Mouse (Mus musculus) stomach, embryonic 15.5 days (tissue): ENCODE measurements around the gene Mrpl54. TPM values are rescaled to one million over a fixed set of nuclear protein-coding genes. Genes with fewer than 3 reads are reported as not detected.
"Not testable (repeated sequence)": the region's sequence is repeated elsewhere in the genome, so short reads cannot be mapped to it uniquely, and the experiment has no call there.

ENCODE experiments used
- ATAC-seq: fragments of 200-750 bp; cut with Nextera tagmentation; 2 replicates; pipeline ENCODE4 v1.8.0; 2017; ENCODE audit warnings: low read depth, moderate number of reproducible peaks, moderate TSS enrichment; ENCODE audit not compliant: insufficient read depth, low FRiP score
- H3K27ac ChIP-seq: fragments of 300-500 bp; sonication (generic); 2 replicates; pipeline ENCODE4 v1.5.1; 2015; ENCODE audit warnings: mild to moderate bottlenecking, inconsistent platforms
- H3K27me3 ChIP-seq: fragments of 300-500 bp; sonication (generic); replicated peaks from 2 replicates; pipeline ENCODE4 v1.6.1; 2015; ENCODE audit warnings: inconsistent platforms
- H3K36me3 ChIP-seq: fragments of 300-500 bp; sonication (generic); 2 replicates; pipeline ENCODE4 v1.6.1; 2015; ENCODE audit warnings: inconsistent platforms
- H3K4me1 ChIP-seq: fragments of 300-500 bp; sonication (generic); 2 replicates; pipeline ENCODE4 v1.6.1; 2015; ENCODE audit warnings: inconsistent platforms
- H3K4me2 ChIP-seq: fragments of 300-500 bp; sonication (generic); 2 replicates; pipeline ENCODE4 v1.6.1; 2015; ENCODE audit warnings: mild to moderate bottlenecking, inconsistent platforms
- H3K4me3 ChIP-seq: fragments of 300-500 bp; sonication (generic); replicated peaks from 2 replicates; pipeline ENCODE4 v1.5.1; 2015; ENCODE audit warnings: inconsistent platforms
- H3K9ac ChIP-seq: fragments of 300-500 bp; sonication (generic); 2 replicates; pipeline ENCODE4 v1.6.1; 2015; ENCODE audit warnings: inconsistent platforms
- H3K9me3 ChIP-seq: fragments of 300-500 bp; sonication (generic); 2 replicates; pipeline ENCODE4 v1.6.1; 2016; ENCODE audit warnings: inconsistent platforms
- WGBS: fragments of 180-500 bp; shearing (Covaris S2); methylation state at CpG from one replicate; pipeline ENCODE4 v1.1.7; 2015; 5-methylcytosine and 5-hydroxymethylcytosine counted together
- polyA plus RNA-seq: library from polyadenylated mRNA; unstranded; fragments of >200 nt; fragmentation: Nextera tagmentation; extraction: Ambion mirVana; gene quantifications from 2 replicates; pipeline ENCODE4 v1.2.1, GENCODE M21; 2015

Mrpl54 gene
- polyA plus RNA-seq, 1 experiment from 2014 or later: 217 TPM

GRCm38 (mm10) chr10:81234206-81234605 lies 32.5 kb downstream of the Mrpl54 start:
- Histone ChIP-seq H3K27me3 (peaks cover 23% of the 10 kb centered on the region), H3K4me1 (peaks cover 10% of the 10 kb centered on the region), H3K9ac (no peak overlapping the region), H3K27ac (no peak overlapping the region), H3K9me3 (no peaks in the 10 kb centered on the region), H3K4me2 (peak overlapping the region; percentile 65; the same call in 1 of the 2 replicates), H3K36me3 (no peaks in the 10 kb centered on the region), H3K4me3 (no peak overlapping the region)
- WGBS: 75% methylated on average over 6 of the region's 6 CpGs
- no peak for ATAC-seq

- WGBS: under 1% methylated on average over 28 of the region's 28 CpGs
- H3K27me3 ChIP-seq: peaks cover 30% of the 10 kb centered on the region
- H3K27ac ChIP-seq: no peak overlapping the region
- H3K36me3 ChIP-seq: no peaks in the 10 kb centered on the region
- no peaks in the 10 kb centered on the region for H3K9me3 ChIP-seq
- peak overlapping the region; percentile 65 for H3K9ac ChIP-seq
- peak; percentile 67; the same call in 1 of the 2 replicates for ATAC-seq
- H3K4me2 ChIP-seq: peak overlapping the region; percentile 65
- peak overlapping the region; percentile 78 for H3K4me3 ChIP-seq
- H3K4me1 ChIP-seq: peaks cover 10% of the 10 kb centered on the region
These were observed 33.5 kb downstream of the Mrpl54 start for GRCm38 (mm10) chr10:81233226-81233585.

- ATAC-seq: peak; percentile 89
- Histone ChIP-seq H3K4me3 (peak within 1 kb of the TSS; percentile 78), H3K9ac (peak within 1 kb of the TSS; percentile 65), H3K27ac (no peak within 1 kb of the TSS), H3K27me3 (peaks cover 31% of the 10 kb centered on the region), H3K36me3 (no peaks in the 10 kb centered on the region), H3K4me1 (peaks cover 10% of the 10 kb centered on the region), H3K9me3 (no peaks in the 10 kb centered on the region), H3K4me2 (peak within 1 kb of the TSS; percentile 65)
- WGBS: 6% methylated on average over 29 of the region's 29 CpGs
These were observed 34.0 kb downstream of the Mrpl54 start, which contains the start of gene Zfr2 for GRCm38 (mm10) chr10:81232580-81233225. Zfr2 (plus strand) TSS chr10:81233155.

- peaks cover 31% of the 10 kb centered on the region for H3K27me3 ChIP-seq
- H3K9me3 ChIP-seq: no peaks in the 10 kb centered on the region
- ATAC-seq: no peak
- peaks cover 10% of the 10 kb centered on the region for H3K4me1 ChIP-seq
- H3K36me3 ChIP-seq: no peaks in the 10 kb centered on the region
- WGBS: 56% methylated on average over 7 of the region's 7 CpGs
- no peak overlapping the region for H3K27ac ChIP-seq
- no peak overlapping the region for H3K4me2 ChIP-seq
- H3K9ac ChIP-seq: no peak overlapping the region
- H3K4me3 ChIP-seq: no peak overlapping the region
These were observed 35.3 kb downstream of the Mrpl54 start for GRCm38 (mm10) chr10:81231436-81231835.

GRCm38 (mm10) chr10:81230438-81231332 lies 36.0 kb downstream of the Mrpl54 start, which contains the start of gene Atcay:
Atcay (minus strand) TSS chr10:81230833.
- Histone ChIP-seq H3K4me3 (0 out of 2 replicates have a peak within 1 kb of the TSS, but pooled peaks have one; percentile 11), H3K4me2 (peak within 1 kb of the TSS; percentile 35), H3K4me1 (peaks cover 10% of the 10 kb centered on the region), H3K9ac (no peak within 1 kb of the TSS), H3K36me3 (no peaks in the 10 kb centered on the region), H3K27ac (no peak within 1 kb of the TSS), H3K9me3 (no peaks in the 10 kb centered on the region), H3K27me3 (peaks cover 31% of the 10 kb centered on the region)
- no peak for ATAC-seq
- WGBS: 12% methylated on average over 27 of the region's 27 CpGs

GRCm38 (mm10) chr10:81229735-81230437 lies 36.8 kb downstream of the Mrpl54 start:
- WGBS: 13% methylated on average over 20 of the region's 20 CpGs
- Histone ChIP-seq H3K9me3 (no peaks in the 10 kb centered on the region), H3K27me3 (peaks cover 31% of the 10 kb centered on the region), H3K4me3 (0 out of 2 replicates have a peak overlapping the region, but pooled peaks have one; percentile 11), H3K4me2 (0 out of 2 replicates have a peak overlapping the region, but pooled peaks have one; percentile 2), H3K9ac (no peak overlapping the region), H3K36me3 (no peaks in the 10 kb centered on the region), H3K4me1 (peaks cover 10% of the 10 kb centered on the region), H3K27ac (no peak overlapping the region)
- ATAC-seq: no peak

GRCm38 (mm10) chr10:81223731-81224130 lies 43.0 kb downstream of the Mrpl54 start:
- not testable (repeated sequence) for H3K4me2 ChIP-seq

GRCm38 (mm10) chr10:81221402-81222015 lies 45.2 kb downstream of the Mrpl54 start:
- Histone ChIP-seq H3K27ac (no peak overlapping the region), H3K4me1 (no peaks in the 10 kb centered on the region), H3K4me3 (no peak overlapping the region), H3K9me3 (no peaks in the 10 kb centered on the region), H3K27me3 (no peaks in the 10 kb centered on the region), H3K9ac (no peak overlapping the region), H3K4me2 (no peak overlapping the region), H3K36me3 (no peaks in the 10 kb centered on the region)
- WGBS: 78% methylated on average over 5 of the region's 5 CpGs
- peak; percentile 71; the same call in 1 of the 2 replicates for ATAC-seq

More at GRCm38 (mm10) chr10:81223731-81224130, 43.0 kb downstream of the Mrpl54 start:
- not testable (repeated sequence) for H3K27me3 ChIP-seq, H3K4me1 ChIP-seq, ATAC-seq, H3K36me3 ChIP-seq, H3K4me3 ChIP-seq, H3K9ac ChIP-seq, H3K27ac ChIP-seq, H3K9me3 ChIP-seq
- WGBS: 52% methylated on average over 2 of the region's 2 CpGs

- H3K9ac ChIP-seq: no peak overlapping the region
- no peaks in the 10 kb centered on the region for H3K36me3 ChIP-seq
- H3K4me1 ChIP-seq: no peaks in the 10 kb centered on the region
- 35% methylated on average over 7 of the region's 7 CpGs for WGBS
- no peaks in the 10 kb centered on the region for H3K27me3 ChIP-seq
- H3K4me3 ChIP-seq: no peak overlapping the region
- H3K4me2 ChIP-seq: no peak overlapping the region
- no peak for ATAC-seq
- H3K27ac ChIP-seq: no peak overlapping the region
- H3K9me3 ChIP-seq: no peaks in the 10 kb centered on the region
These were observed 48.8 kb downstream of the Mrpl54 start for GRCm38 (mm10) chr10:81217964-81218363.

- not testable (repeated sequence) for H3K36me3 ChIP-seq, H3K27me3 ChIP-seq, H3K9ac ChIP-seq, H3K9me3 ChIP-seq, ATAC-seq, H3K27ac ChIP-seq, H3K4me3 ChIP-seq, H3K4me2 ChIP-seq, H3K4me1 ChIP-seq
- WGBS: 7% methylated on average over 1 of the region's 1 CpGs
These were observed 49.5 kb downstream of the Mrpl54 start for GRCm38 (mm10) chr10:81217267-81217666.

GRCm38 (mm10) chr10:81216810-81217209 lies 49.9 kb downstream of the Mrpl54 start:
- no peaks in the 10 kb centered on the region for H3K36me3 ChIP-seq
- no peak for ATAC-seq
- no peaks in the 10 kb centered on the region for H3K9me3 ChIP-seq
- no peak overlapping the region for H3K4me2 ChIP-seq
- H3K4me1 ChIP-seq: no peaks in the 10 kb centered on the region
- no peak overlapping the region for H3K4me3 ChIP-seq
- no peak overlapping the region for H3K9ac ChIP-seq
- H3K27me3 ChIP-seq: no peaks in the 10 kb centered on the region
- no peak overlapping the region for H3K27ac ChIP-seq
- 85% methylated on average over 6 of the region's 6 CpGs for WGBS
